Mouse (Mus musculus) limb, embryonic 12.5 days (tissue): ENCODE results near the gene Morn1. TPM values are rescaled to one million over a fixed set of nuclear protein-coding genes. Genes with fewer than 3 reads are reported as not detected.
A peak's percentile ranks its signal among the peaks of the same experiment; 100 is the strongest.

ENCODE experiments used
- ATAC-seq: fragments of 200-750 bp; cut with Nextera tagmentation; 2 replicates; pipeline ENCODE4 v1.8.0; 2017; ENCODE audit warnings: low read depth, moderate TSS enrichment; ENCODE audit not compliant: insufficient number of reproducible peaks, insufficient read depth, low FRiP score, low TSS enrichment
- H3K27ac ChIP-seq: fragments of 300-500 bp; sonication (generic); 2 replicates; pipeline ENCODE4 v1.5.1; 2016; ENCODE audit warnings: mild to moderate bottlenecking, moderate library complexity
- H3K27me3 ChIP-seq: fragments of 300-500 bp; sonication (generic); 2 replicates; pipeline ENCODE4 v1.6.1; 2016; ENCODE audit warnings: mild to moderate bottlenecking, moderate library complexity
- H3K36me3 ChIP-seq: fragments of 300-500 bp; sonication (generic); 2 replicates; pipeline ENCODE4 v1.6.1; 2016; ENCODE audit warnings: mild to moderate bottlenecking, moderate library complexity
- H3K4me1 ChIP-seq: fragments of 300-500 bp; sonication (generic); replicated peaks from 2 replicates; pipeline ENCODE4 v1.6.1; 2016
- H3K4me2 ChIP-seq: fragments of 300-500 bp; sonication (generic); 2 replicates; pipeline ENCODE4 v1.6.1; 2016; ENCODE audit warnings: mild to moderate bottlenecking, moderate library complexity
- H3K4me3 ChIP-seq: fragments of 300-500 bp; sonication (generic); replicated peaks from 2 replicates; pipeline ENCODE4 v1.5.1; 2016; ENCODE audit warnings: mild to moderate bottlenecking
- H3K9ac ChIP-seq: fragments of 300-500 bp; sonication (generic); replicated peaks from 2 replicates; pipeline ENCODE4 v1.6.1; 2016; ENCODE audit warnings: mild to moderate bottlenecking, moderate library complexity
- H3K9me3 ChIP-seq: fragments of 300-500 bp; sonication (generic); 2 replicates; pipeline ENCODE4 v1.6.1; 2016; ENCODE audit warnings: mild to moderate bottlenecking, moderate library complexity
- WGBS: fragments of 180-500 bp; shearing (Covaris S2); methylation state at CpG from one replicate; pipeline ENCODE4 v1.1.7; 2016; 5-methylcytosine and 5-hydroxymethylcytosine counted together
- polyA plus RNA-seq: library from polyadenylated mRNA; unstranded; fragments of >200 nt; fragmentation: Nextera tagmentation; extraction: Ambion mirVana; gene quantifications from 2 replicates; pipeline ENCODE4 v1.2.1, GENCODE M21; 2016

Gene Morn1
- polyA plus RNA-seq, 1 experiment from 2014 or later, result 5.2 TPM

GRCm38 (mm10) chr4:155164550-155164949, 78.2 kb downstream of the Morn1 start:
- Histone ChIP-seq H3K36me3 (peaks cover 11% of the 10 kb centered on the region), H3K27ac (peak overlapping the region; percentile 37; the same call in 1 of the 2 replicates)

DNA sequence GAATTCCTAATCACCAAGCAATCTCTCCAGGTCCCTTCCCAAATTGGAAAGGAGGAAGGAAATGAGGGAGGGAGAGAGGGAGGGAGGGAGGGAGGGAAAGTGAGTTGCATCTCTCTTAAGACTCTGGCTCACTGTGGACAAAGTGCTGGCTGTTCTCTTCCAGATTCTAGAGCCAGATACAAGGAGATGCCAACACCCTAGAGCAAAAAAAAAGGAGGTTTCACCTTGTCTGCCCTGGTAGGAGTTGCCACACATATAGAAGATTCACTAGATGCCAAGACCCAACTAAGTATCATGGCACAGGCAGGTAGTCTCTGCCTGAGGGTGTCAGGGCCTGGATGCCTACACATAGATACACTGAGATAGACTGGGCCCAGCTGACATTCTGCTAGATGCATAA, 79.5 kb downstream of the Morn1 start:
- H3K4me3 ChIP-seq, result no peak overlapping the region
- H3K4me2 ChIP-seq, result no peak overlapping the region
- no peaks in the 10 kb centered on the region for H3K9me3 ChIP-seq
- H3K27ac ChIP-seq, result 0 out of 2 replicates have a peak overlapping the region, but pooled peaks have one; percentile 30
- peaks cover 4% of the 10 kb centered on the region; the same call in 1 of the 2 replicates for H3K36me3 ChIP-seq
- ATAC-seq, result no peak
- no peaks in the 10 kb centered on the region for H3K27me3 ChIP-seq
- H3K9ac ChIP-seq, result no peak overlapping the region
- peaks cover 56% of the 10 kb centered on the region for H3K4me1 ChIP-seq

More at GRCm38 (mm10) chr4:155164550-155164949, 78.2 kb downstream of the Morn1 start:
- Histone ChIP-seq H3K4me1 (peaks cover 62% of the 10 kb centered on the region), H3K9me3 (no peaks in the 10 kb centered on the region), H3K4me3 (no peak overlapping the region), H3K9ac (no peak overlapping the region; the same call in 1 of the 2 replicates), H3K4me2 (no peak overlapping the region), H3K27me3 (no peaks in the 10 kb centered on the region)
- 82% methylated on average over 6 of the region's 6 CpGs for WGBS
- no peak for ATAC-seq

- H3K4me1 ChIP-seq, result peaks cover 56% of the 10 kb centered on the region
- no peak overlapping the region for H3K4me3 ChIP-seq
- H3K27me3 ChIP-seq, result no peaks in the 10 kb centered on the region
- no peak for ATAC-seq
- H3K36me3 ChIP-seq, result peaks cover 4% of the 10 kb centered on the region; the same call in 1 of the 2 replicates
- peak overlapping the region; percentile 1; the same call in 1 of the 2 replicates for H3K27ac ChIP-seq
- no peaks in the 10 kb centered on the region for H3K9me3 ChIP-seq
- 92% methylated on average over 8 of the region's 8 CpGs for WGBS
- no peak overlapping the region for H3K4me2 ChIP-seq
- no peak overlapping the region for H3K9ac ChIP-seq
Measured at GRCm38 (mm10) chr4:155168835-155169252, 82.5 kb downstream of the Morn1 start.

DNA sequence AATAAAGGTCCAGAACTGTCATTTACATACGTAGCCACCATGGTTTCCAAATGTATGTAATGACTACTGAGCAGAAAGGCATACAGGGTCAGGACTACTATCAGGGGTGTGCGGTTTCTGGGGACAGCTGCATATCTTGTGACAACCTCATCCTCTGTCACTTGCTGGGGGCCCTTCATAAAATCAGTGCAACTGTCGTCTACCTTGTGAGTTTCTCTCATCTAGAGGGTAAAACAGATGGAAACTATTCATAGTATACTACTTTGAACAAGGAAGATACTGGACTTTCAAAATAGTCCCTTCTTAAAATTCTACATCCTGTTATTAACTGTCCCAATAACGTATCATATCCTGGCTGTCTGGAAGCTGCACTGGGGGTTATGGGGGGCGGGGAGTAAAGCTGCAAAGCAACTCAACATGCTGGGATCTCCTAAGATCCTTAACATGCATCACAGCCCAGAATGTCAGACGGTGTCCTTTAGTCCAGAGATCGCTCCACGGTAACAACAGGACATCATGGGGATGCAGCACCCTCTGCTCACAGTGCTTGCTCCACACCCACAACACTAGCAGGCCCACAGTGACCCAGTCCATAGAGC, 84.3 kb downstream of the Morn1 start:
- no peak overlapping the region for H3K4me3 ChIP-seq
- WGBS, result 78% methylated on average over 8 of the region's 8 CpGs
- H3K9me3 ChIP-seq, result no peaks in the 10 kb centered on the region
- no peaks in the 10 kb centered on the region for H3K27me3 ChIP-seq
- 0 out of 2 replicates have a peak overlapping the region, but pooled peaks have one; percentile 9 for H3K9ac ChIP-seq
- no peaks in the 10 kb centered on the region for H3K36me3 ChIP-seq
- ATAC-seq, result no peak
- peaks cover 62% of the 10 kb centered on the region for H3K4me1 ChIP-seq
- peak overlapping the region; percentile 62; the same call in 1 of the 2 replicates for H3K27ac ChIP-seq
- no peak overlapping the region for H3K4me2 ChIP-seq

- no peak for ATAC-seq
- H3K27me3 ChIP-seq, result no peaks in the 10 kb centered on the region
- peaks cover 76% of the 10 kb centered on the region for H3K4me1 ChIP-seq
- peak overlapping the region; percentile 62 for H3K27ac ChIP-seq
- no peak overlapping the region for H3K4me3 ChIP-seq
- H3K4me2 ChIP-seq, result no peak overlapping the region
- no peaks in the 10 kb centered on the region for H3K9me3 ChIP-seq
- WGBS, result 86% methylated on average over 5 of the region's 5 CpGs
- no peak overlapping the region for H3K9ac ChIP-seq
- no peaks in the 10 kb centered on the region for H3K36me3 ChIP-seq
Measured at GRCm38 (mm10) chr4:155171961-155172533, 85.7 kb downstream of the Morn1 start.

DNA sequence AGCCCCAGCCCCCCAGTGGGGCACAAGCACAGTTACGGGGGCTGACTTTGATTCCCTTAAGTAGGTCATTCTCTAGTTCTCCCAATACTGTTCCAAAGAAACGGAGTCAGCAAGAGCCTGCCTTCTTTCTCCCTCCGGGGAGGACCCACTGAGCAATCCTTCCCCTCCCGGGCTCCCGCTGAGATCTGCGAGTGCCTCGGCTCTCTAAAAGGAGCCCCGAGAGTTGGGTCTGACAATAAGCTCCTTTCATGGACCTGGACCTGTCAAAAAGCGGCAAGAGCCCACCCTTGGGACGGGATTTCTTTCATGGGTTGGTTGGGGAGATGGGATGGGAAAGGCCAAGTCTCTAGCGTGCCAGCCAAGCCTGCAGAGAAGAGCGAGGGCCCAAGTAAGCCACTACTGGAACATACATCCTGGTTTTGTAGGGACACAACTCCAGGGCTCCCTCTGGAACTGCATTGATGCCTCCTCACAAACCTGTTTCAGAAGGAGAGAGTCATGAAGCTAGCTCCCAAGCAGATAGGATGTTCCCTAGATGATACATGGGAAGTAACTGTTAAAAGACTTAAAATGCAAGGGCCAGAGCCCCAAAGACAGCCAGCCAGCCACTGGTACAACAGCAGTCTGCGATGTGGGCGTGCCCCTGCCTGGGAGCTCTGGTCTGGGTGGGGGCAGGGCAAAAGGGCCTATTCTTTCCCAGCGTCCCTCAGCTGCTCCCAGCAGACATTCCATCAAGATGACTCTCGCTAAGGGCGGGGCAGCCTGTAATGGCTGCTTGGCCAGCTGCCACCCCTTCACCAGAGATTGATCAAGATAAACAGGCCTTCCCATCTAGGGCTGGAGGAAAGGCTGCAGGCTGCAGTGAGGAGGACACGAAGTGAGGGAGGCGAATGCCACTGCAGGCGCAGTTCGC, 86.8 kb downstream of the Morn1 start:
- H3K9me3 ChIP-seq, result no peaks in the 10 kb centered on the region
- peak overlapping the region; percentile 50 for H3K9ac ChIP-seq
- peak; percentile 73 for ATAC-seq
- peak overlapping the region; percentile 96 for H3K27ac ChIP-seq
- H3K27me3 ChIP-seq, result no peaks in the 10 kb centered on the region
- H3K36me3 ChIP-seq, result no peaks in the 10 kb centered on the region
- H3K4me2 ChIP-seq, result peak overlapping the region; percentile 49
- peaks cover 87% of the 10 kb centered on the region for H3K4me1 ChIP-seq
- H3K4me3 ChIP-seq, result peak overlapping the region; percentile 7
- 16% methylated on average over 21 of the region's 21 CpGs for WGBS

- Histone ChIP-seq H3K9me3 (no peaks in the 10 kb centered on the region), H3K36me3 (no peaks in the 10 kb centered on the region), H3K27ac (peak overlapping the region; percentile 96), H3K4me1 (peaks cover 92% of the 10 kb centered on the region), H3K27me3 (no peaks in the 10 kb centered on the region), H3K4me2 (peak overlapping the region; percentile 49), H3K4me3 (peak overlapping the region; percentile 7), H3K9ac (peak overlapping the region; percentile 50)
- ATAC-seq, result peak; percentile 14
- 7% methylated on average over 16 of the region's 17 CpGs for WGBS
Measured at GRCm38 (mm10) chr4:155173822-155174785, 87.7 kb downstream of the Morn1 start.

- no peak for ATAC-seq
- Histone ChIP-seq H3K4me2 (no peak overlapping the region), H3K36me3 (no peaks in the 10 kb centered on the region), H3K9me3 (no peaks in the 10 kb centered on the region), H3K27me3 (no peaks in the 10 kb centered on the region), H3K4me1 (peaks cover 91% of the 10 kb centered on the region), H3K4me3 (no peak overlapping the region), H3K27ac (peak overlapping the region; percentile 89), H3K9ac (no peak overlapping the region; the same call in 1 of the 2 replicates)
- WGBS, result 9% methylated on average over 3 of the region's 3 CpGs
Measured at GRCm38 (mm10) chr4:155176210-155176609, 89.8 kb downstream of the Morn1 start.

- Histone ChIP-seq H3K4me2 (peak overlapping the region; percentile 40), H3K4me1 (peaks cover 75% of the 10 kb centered on the region), H3K27ac (peak overlapping the region; percentile 89), H3K27me3 (no peaks in the 10 kb centered on the region), H3K9ac (no peak overlapping the region), H3K4me3 (0 out of 2 replicates have a peak overlapping the region, but pooled peaks have one; percentile 1), H3K9me3 (no peaks in the 10 kb centered on the region), H3K36me3 (no peaks in the 10 kb centered on the region)
- peak; percentile 61; the same call in 1 of the 2 replicates for ATAC-seq
- 12% methylated on average over 6 of the region's 6 CpGs for WGBS
Measured at GRCm38 (mm10) chr4:155178274-155178673, 91.9 kb downstream of the Morn1 start.

- Histone ChIP-seq H3K36me3 (no peaks in the 10 kb centered on the region), H3K4me1 (peaks cover 75% of the 10 kb centered on the region), H3K9ac (no peak overlapping the region), H3K27me3 (no peaks in the 10 kb centered on the region), H3K4me2 (peak overlapping the region; percentile 40), H3K9me3 (no peaks in the 10 kb centered on the region), H3K27ac (peak overlapping the region; percentile 89), H3K4me3 (no peak overlapping the region)
- no peak for ATAC-seq
- WGBS, result 31% methylated on average over 3 of the region's 3 CpGs
Measured at GRCm38 (mm10) chr4:155178981-155179512, 92.7 kb downstream of the Morn1 start.
